Mouse (Mus musculus) thymus, postnatal 14 days (tissue): ENCODE measurements at regions not wholly inside any gene's neighbourhood (a gene's known extent, or its start where the extent isn't known, plus 50 kb on each side); places are given as distances from the start of the nearest gene placed in this dataset.
"Not testable (repeated sequence)": the region's sequence is repeated elsewhere in the genome, so short reads cannot be mapped to it uniquely, and the experiment has no call there.

Experiments
- DNase-seq: peaks from one replicate; pipeline ENCODE4 v3.0.0; 2021

- DNase-seq: no peak
Observed at GRCm38 (mm10) chr10:119146342-119146741, 93.5 kb downstream of the Cand1 start.

GRCm38 (mm10) chr10:119142866-119143265 lies 97.0 kb downstream of the Cand1 start:
- DNase-seq: no peak

GRCm38 (mm10) chr10:119142307-119142706 lies 97.5 kb downstream of the Cand1 start:
- no peak for DNase-seq

GRCm38 (mm10) chr10:119138237-119138636 lies 101.6 kb downstream of the Cand1 start:
- DNase-seq: no peak

- DNase-seq: no peak
Observed at GRCm38 (mm10) chr10:119135489-119135924, 104.3 kb downstream of the Cand1 start.

GRCm38 (mm10) chr10:119134797-119135488 lies 104.9 kb downstream of the Cand1 start:
- no peak for DNase-seq

- DNase-seq: no peak
Observed at GRCm38 (mm10) chr10:119131977-119132376, 107.9 kb downstream of the Cand1 start.

GRCm38 (mm10) chr10:119130676-119131075 lies 109.2 kb downstream of the Cand1 start:
- no peak for DNase-seq

DNA sequence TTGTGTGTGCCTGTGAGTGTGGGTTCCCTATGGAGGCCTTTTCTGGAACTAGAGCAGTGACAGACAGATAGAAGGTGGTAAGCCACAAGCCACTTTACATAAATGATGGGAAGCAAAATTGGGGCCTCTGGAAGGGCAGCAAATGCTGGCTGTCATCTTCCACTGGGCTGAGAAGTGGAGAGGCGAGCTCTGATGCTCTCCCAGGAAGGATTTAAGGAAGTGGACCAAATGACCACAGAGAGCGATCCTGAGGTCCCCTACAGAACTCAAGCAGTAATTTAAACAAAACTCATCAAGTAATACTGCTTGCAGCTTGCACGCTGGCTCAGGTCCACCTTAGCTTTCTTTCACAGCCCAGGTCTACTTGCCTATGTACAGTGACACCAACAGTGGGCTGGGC lies 111.8 kb downstream of the Cand1 start:
- no peak for DNase-seq

- no peak for DNase-seq
Observed at GRCm38 (mm10) chr10:119123517-119123916, 116.3 kb downstream of the Cand1 start.

- DNase-seq: no peak
Observed at GRCm38 (mm10) chr10:119122347-119122746, 117.5 kb downstream of the Cand1 start.

DNA sequence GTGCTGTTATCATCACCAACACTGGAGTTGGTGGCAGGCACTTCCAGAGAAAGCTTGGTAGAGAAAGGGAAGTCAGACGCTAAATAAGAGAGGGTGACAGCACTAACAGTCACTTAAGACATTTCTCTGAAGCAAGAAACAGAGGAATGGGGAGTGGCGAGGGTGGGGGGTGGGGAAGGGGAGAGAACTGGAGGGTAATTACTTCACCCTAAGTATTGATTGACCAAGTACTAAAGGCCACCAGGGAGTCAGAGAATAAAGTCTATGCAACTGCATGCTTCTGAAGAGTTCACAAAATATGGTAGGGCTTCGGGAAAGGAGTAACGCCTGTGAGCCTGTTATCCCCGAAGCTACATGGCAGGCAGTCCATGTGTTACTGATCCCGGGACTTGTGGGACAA lies 118.3 kb downstream of the Cand1 start:
- DNase-seq: no peak

DNA sequence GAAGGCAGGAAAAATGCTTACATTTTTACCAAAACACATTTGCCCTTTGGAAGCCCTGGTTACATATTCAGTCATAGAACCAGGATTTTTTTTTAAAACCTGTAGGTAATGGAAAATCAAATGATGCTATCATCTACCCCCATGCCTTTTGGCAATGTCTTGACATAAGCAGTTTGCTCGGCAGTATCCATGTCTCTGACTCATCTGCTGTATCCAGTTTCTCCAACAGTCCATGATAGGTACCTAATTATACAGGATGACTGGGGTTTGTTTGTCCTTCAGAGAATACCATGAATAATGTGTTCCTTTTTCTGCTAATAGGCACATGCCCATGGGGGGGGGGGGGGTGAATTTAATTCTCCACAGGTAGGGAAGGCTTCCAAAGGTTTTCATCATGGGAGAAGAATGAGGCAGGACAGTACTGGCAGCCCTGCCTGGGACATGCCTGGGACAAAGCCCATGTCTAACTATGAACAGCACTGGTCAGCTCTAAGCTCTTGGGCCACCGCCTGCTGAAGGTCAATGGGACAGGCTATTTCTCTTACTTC lies 122.9 kb downstream of the Cand1 start:
- DNase-seq: no peak

GRCm38 (mm10) chr10:119115200-119115599 lies 124.7 kb downstream of the Cand1 start:
- not testable (repeated sequence) for DNase-seq

DNA sequence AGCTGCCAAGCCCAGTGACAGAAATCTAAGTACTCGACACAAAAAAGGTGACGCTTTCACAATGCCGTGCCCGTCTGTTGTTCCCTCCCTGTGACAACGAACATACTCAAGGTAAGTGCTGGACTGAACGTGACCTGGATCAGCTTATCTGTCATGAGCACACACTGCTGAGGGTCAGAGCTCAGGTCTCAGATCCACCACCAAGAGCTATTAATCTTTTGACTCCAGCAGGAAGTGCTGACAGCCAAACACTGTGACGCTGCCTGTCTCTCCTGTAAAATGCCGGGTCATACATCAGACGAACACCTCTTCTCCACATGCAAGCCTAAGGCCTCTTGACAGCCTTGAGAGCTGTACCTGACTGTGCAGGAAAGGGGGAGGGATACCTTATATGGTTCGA lies 125.2 kb downstream of the Cand1 start:
- no peak for DNase-seq

- no peak for DNase-seq
Observed at GRCm38 (mm10) chr10:119111886-119112285, 128.0 kb downstream of the Cand1 start.

GRCm38 (mm10) chr10:119111409-119111808 lies 128.4 kb downstream of the Cand1 start:
- DNase-seq: no peak

GRCm38 (mm10) chr10:119110614-119111013 lies 129.2 kb downstream of the Cand1 start:
- DNase-seq: no peak

GRCm38 (mm10) chr10:119109207-119109606 lies 130.6 kb downstream of the Cand1 start:
- DNase-seq: no peak

DNA sequence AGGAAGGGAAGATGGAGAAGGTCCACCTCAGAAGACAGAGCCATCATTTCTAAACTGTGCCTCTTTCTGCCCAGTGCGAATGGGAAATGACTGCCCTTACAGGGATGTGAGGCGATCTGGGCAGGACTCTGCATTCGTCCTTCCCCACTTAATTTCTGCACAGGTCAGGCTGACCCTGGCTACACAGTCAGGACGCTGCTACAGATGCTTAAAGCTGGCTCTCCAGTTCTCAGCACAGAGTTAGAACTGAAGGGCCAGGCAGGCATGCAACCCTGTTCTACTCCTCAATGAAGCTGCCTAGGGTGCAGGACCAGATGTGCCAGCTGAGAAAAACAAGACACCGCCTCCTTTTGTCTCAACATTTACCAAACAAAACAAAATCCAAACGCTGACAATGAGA lies 132.1 kb downstream of the Cand1 start:
- no peak for DNase-seq

DNA sequence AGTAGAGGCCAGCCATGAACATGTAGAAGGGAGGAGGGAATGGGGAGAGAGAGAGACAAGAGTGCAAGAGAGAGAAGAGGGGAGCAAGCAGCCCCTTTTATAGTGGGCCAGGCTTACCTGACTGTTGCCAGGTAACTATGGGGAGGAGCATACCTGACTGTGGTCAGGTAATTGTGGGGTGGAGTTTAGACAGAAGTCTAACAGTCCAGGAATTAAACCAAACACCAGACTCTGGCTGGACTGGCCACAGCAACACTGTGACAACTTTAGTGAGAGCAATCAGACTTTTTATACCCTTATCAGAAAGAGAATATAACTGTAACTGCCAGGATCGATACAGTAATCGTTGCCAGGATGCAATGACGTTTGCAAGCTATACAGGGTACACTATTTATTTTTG lies 133.8 kb downstream of the Cand1 start:
- no peak for DNase-seq

GRCm38 (mm10) chr10:119105279-119105881 lies 134.5 kb downstream of the Cand1 start:
- no peak for DNase-seq

- no peak for DNase-seq
Observed at GRCm38 (mm10) chr10:119100511-119100910, 139.3 kb downstream of the Cand1 start.

DNA sequence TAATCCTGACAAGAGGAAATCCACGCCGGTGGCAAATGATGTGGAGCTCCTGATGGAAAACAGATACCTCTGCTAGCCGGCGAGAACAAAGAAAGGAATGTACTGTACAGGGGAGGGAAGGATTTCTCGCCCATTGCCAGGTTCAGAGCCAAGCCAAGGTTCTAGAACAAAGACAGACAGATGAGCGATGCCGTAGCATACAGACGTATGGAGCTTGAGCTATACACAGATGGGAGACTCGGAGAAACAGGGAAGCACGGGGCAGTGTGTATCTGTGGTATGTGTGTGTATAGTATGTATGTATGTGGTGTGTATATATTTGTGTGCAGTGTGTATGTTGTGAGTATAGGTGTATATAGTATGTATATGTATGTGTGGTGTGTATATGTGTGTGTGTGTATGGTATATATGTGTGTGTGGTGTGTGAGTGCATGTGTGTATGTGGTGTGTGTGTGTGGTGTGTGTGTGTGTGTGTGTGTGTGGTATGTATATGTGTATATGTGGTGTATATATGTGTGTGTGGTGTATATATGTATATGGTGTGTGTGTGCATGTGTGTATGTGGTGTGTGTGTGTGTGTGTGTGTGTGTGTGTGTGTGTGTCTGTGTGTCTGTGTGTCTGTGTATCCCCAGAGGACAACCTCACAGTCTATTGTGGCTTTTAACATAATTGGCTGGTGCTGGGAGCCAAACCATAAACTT lies 140.6 kb downstream of the Cand1 start:
- no peak for DNase-seq
